Mouse (Mus musculus) limb, embryonic 12.5 days (tissue): Measurements from ENCODE around the gene Rdh19. TPM values are rescaled to one million over a fixed set of nuclear protein-coding genes. Genes with fewer than 3 reads are reported as not detected.
"Not testable (repeated sequence)": the region's sequence is repeated elsewhere in the genome, so short reads cannot be mapped to it uniquely, and the experiment has no call there.

ENCODE experiments used
- ATAC-seq: fragments of 200-750 bp; cut with Nextera tagmentation; 2 replicates; pipeline ENCODE4 v1.8.0; 2017; ENCODE audit warnings: low read depth, moderate TSS enrichment; ENCODE audit not compliant: insufficient number of reproducible peaks, insufficient read depth, low FRiP score, low TSS enrichment
- H3K27ac ChIP-seq: fragments of 300-500 bp; sonication (generic); 2 replicates; pipeline ENCODE4 v1.5.1; 2016; ENCODE audit warnings: mild to moderate bottlenecking, moderate library complexity
- H3K27me3 ChIP-seq: fragments of 300-500 bp; sonication (generic); 2 replicates; pipeline ENCODE4 v1.6.1; 2016; ENCODE audit warnings: mild to moderate bottlenecking, moderate library complexity
- H3K36me3 ChIP-seq: fragments of 300-500 bp; sonication (generic); 2 replicates; pipeline ENCODE4 v1.6.1; 2016; ENCODE audit warnings: mild to moderate bottlenecking, moderate library complexity
- H3K4me1 ChIP-seq: fragments of 300-500 bp; sonication (generic); replicated peaks from 2 replicates; pipeline ENCODE4 v1.6.1; 2016
- H3K4me2 ChIP-seq: fragments of 300-500 bp; sonication (generic); 2 replicates; pipeline ENCODE4 v1.6.1; 2016; ENCODE audit warnings: mild to moderate bottlenecking, moderate library complexity
- H3K4me3 ChIP-seq: fragments of 300-500 bp; sonication (generic); replicated peaks from 2 replicates; pipeline ENCODE4 v1.5.1; 2016; ENCODE audit warnings: mild to moderate bottlenecking
- H3K9ac ChIP-seq: fragments of 300-500 bp; sonication (generic); replicated peaks from 2 replicates; pipeline ENCODE4 v1.6.1; 2016; ENCODE audit warnings: mild to moderate bottlenecking, moderate library complexity
- H3K9me3 ChIP-seq: fragments of 300-500 bp; sonication (generic); 2 replicates; pipeline ENCODE4 v1.6.1; 2016; ENCODE audit warnings: mild to moderate bottlenecking, moderate library complexity
- WGBS: fragments of 180-500 bp; shearing (Covaris S2); methylation state at CpG from one replicate; pipeline ENCODE4 v1.1.7; 2016; 5-methylcytosine and 5-hydroxymethylcytosine counted together
- polyA plus RNA-seq: library from polyadenylated mRNA; unstranded; fragments of >200 nt; fragmentation: Nextera tagmentation; extraction: Ambion mirVana; gene quantifications from 2 replicates; pipeline ENCODE4 v1.2.1, GENCODE M21; 2016

Rdh19 gene
- polyA plus RNA-seq, 1 experiment from 2014 or later, result not detected

DNA sequence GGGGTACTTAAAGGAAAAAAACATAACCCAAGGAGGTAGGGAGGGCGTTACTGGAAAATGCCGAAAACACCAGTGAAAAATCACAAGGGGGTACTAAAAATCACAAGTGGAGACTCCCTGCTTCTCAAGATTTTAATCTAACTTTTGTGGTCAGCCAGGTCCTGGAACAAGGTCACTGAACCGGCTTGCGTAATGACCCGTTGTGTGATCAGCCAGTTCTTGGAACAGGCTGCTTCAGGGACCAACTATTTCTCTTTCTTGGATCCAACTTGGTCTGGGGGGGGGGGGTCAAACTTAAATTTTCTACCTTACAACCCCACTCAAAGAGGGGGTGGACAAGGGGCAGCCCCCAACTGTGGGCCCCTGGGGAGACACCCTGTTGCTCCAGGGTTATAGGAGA, 11.9 kb upstream of the Rdh19 start:
- not testable (repeated sequence) for H3K27ac ChIP-seq

DNA sequence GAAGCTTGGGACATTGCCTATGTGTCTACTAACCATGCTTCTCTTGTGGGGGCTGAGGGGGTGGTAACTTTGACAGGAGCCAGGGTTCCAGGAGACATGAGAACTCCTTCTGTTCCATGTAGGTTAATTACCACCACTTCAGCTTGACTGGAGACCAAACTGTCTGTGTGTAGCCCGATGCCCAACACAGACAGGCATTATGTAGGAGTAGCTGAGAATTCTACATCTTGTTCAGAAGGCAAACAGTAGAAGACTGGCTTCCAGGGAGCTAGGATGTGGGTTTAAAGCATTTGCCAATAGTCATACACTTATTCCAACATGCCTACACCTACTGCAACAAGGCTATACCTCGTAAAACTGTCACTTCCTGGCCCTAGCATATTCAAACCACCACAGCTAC, 11.2 kb upstream of the Rdh19 start:
- no peak for ATAC-seq
- H3K4me2 ChIP-seq, result no peak overlapping the region

More for the DNA sequence above, 11.9 kb upstream of the Rdh19 start:
- 96% methylated on average over 5 of the region's 5 CpGs for WGBS
- H3K4me2 ChIP-seq, ATAC-seq, H3K4me3 ChIP-seq, H3K9ac ChIP-seq, H3K27me3 ChIP-seq, H3K9me3 ChIP-seq, H3K36me3 ChIP-seq, H3K4me1 ChIP-seq: not testable (repeated sequence)

DNA sequence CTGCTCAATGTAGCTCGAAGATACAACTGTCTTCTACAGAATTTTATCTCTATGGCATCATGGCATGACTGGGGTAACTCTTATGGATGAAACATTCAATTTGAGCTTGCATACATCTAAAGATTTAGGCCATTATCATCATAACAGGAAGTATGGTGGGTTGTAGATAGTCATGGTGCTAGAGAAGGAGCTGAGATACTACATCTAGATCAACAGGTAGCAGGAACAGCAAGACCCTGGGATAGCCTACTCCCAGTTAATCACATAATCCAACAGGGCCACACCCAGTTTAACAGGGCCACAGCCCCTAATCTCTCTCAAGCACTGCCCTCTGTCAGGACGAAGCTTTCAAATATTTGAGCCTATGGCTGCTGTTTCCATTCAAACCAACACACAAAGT, 9.0 kb upstream of the Rdh19 start:
- Histone ChIP-seq H3K27ac (no peak overlapping the region), H3K36me3 (no peaks in the 10 kb centered on the region), H3K9ac (no peak overlapping the region), H3K4me2 (no peak overlapping the region), H3K9me3 (peaks cover 3% of the 10 kb centered on the region; the same call in 1 of the 2 replicates), H3K27me3 (no peaks in the 10 kb centered on the region), H3K4me3 (no peak overlapping the region), H3K4me1 (no peaks in the 10 kb centered on the region)
- no peak for ATAC-seq
- 74% methylated on average over 2 of the region's 2 CpGs for WGBS

More for the DNA sequence above, 11.2 kb upstream of the Rdh19 start:
- no peak overlapping the region for H3K9ac ChIP-seq
- no peaks in the 10 kb centered on the region for H3K27me3 ChIP-seq
- no peaks in the 10 kb centered on the region for H3K36me3 ChIP-seq
- H3K4me3 ChIP-seq, result no peak overlapping the region
- H3K9me3 ChIP-seq, result peaks cover 3% of the 10 kb centered on the region; the same call in 1 of the 2 replicates
- WGBS, result 90% methylated on average over 2 of the region's 2 CpGs
- H3K4me1 ChIP-seq, result no peaks in the 10 kb centered on the region
- no peak overlapping the region for H3K27ac ChIP-seq

DNA sequence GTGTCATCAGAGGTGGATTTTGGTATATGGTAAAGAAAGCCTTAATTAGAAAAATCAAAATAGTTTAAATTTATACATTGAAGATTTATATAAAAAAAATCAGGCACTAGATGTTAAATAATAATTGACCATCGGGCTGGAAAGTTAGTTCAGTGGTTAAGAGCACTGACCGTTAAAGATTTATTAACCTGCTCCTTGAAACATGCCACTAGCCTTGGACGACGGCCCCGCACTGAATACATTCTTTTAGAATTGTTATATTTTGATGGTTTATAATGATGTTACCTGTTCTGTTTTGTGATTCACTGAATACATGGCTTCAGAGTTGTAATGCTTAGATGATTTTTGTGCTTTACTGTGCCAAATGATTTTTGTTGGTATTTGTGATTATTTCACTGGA, 3.8 kb upstream of the Rdh19 start:
- not testable (repeated sequence) for H3K36me3 ChIP-seq, H3K4me1 ChIP-seq, ATAC-seq, H3K4me2 ChIP-seq, H3K4me3 ChIP-seq, H3K9me3 ChIP-seq, H3K27me3 ChIP-seq, H3K27ac ChIP-seq, H3K9ac ChIP-seq
- 88% methylated on average over 5 of the region's 5 CpGs for WGBS

- 80% methylated on average over 1 of the region's 1 CpGs for WGBS
- H3K4me3 ChIP-seq, result no peak overlapping the region
- no peak overlapping the region for H3K27ac ChIP-seq
- 0 out of 2 replicates have a peak, but pooled peaks cover 7% of the 10 kb centered on the region for H3K9me3 ChIP-seq
- no peak for ATAC-seq
- H3K4me1 ChIP-seq, result no peaks in the 10 kb centered on the region
- H3K4me2 ChIP-seq, result no peak overlapping the region
- no peak overlapping the region for H3K9ac ChIP-seq
- no peaks in the 10 kb centered on the region for H3K36me3 ChIP-seq
- no peaks in the 10 kb centered on the region for H3K27me3 ChIP-seq
Observed at GRCm38 (mm10) chr10:127848089-127848488, 1.6 kb upstream of the Rdh19 start.

DNA sequence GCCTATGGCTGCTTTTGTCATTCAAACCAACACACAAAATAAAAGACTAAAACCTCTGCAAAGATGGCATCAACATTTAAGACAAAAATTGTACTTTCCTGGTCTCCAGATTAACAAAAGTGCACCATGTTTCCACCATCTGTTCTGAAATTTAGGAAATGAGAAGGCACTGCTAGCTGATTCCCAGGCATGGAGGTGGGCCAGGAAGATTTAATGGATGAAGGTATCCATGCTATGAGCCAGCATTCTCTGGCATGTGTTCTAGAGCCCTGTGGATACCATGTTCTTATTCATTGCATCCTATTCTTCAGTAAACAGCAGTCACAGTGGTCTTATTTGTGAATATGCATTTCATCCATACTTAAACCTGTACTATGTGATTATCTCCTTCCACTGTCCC, 6.6 kb downstream of the Rdh19 start:
- H3K9me3 ChIP-seq, result no peaks in the 10 kb centered on the region
- no peak overlapping the region for H3K4me3 ChIP-seq
- no peak for ATAC-seq
- no peak overlapping the region for H3K9ac ChIP-seq
- H3K36me3 ChIP-seq, result no peaks in the 10 kb centered on the region
- H3K27ac ChIP-seq, result no peak overlapping the region
- H3K27me3 ChIP-seq, result no peaks in the 10 kb centered on the region
- H3K4me1 ChIP-seq, result no peaks in the 10 kb centered on the region
- H3K4me2 ChIP-seq, result no peak overlapping the region

DNA sequence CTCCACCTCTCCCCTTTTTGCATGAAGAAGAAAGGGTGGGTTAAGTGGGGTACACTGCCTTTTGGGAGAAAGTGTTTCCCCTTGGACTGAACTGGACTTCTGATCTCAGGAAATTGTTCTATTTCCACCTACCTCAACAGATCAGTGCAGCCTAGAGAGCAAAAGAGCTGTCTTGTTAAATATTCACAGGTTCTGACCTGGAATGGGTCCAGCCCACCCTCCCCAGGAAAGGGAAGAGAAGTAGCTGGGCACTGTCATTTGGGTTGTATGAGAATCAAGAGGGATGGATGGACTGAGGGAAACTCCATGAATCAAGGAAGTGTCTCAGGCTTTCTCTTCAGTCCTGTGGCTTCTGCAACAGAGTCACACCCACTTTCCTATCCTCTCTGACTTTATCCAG, 15.2 kb downstream of the Rdh19 start:
- Histone ChIP-seq H3K27me3 (no peaks in the 10 kb centered on the region), H3K9ac (no peak overlapping the region), H3K4me2 (no peak overlapping the region), H3K4me3 (no peak overlapping the region), H3K9me3 (0 out of 2 replicates have a peak, but pooled peaks cover 2% of the 10 kb centered on the region), H3K27ac (no peak overlapping the region), H3K36me3 (no peaks in the 10 kb centered on the region), H3K4me1 (no peaks in the 10 kb centered on the region)
- ATAC-seq, result no peak

GRCm38 (mm10) chr10:127866232-127866631, 16.5 kb downstream of the Rdh19 start, which contains the start of gene Rdh16f2:
Rdh16f2 (plus strand) TSS chr10:127866474.
- ATAC-seq, result no peak
- Histone ChIP-seq H3K27me3 (no peaks in the 10 kb centered on the region), H3K27ac (no peak within 1 kb of the TSS), H3K9me3 (peaks cover 11% of the 10 kb centered on the region; the same call in 1 of the 2 replicates), H3K36me3 (no peaks in the 10 kb centered on the region), H3K4me2 (no peak within 1 kb of the TSS), H3K4me3 (no peak within 1 kb of the TSS), H3K4me1 (no peaks in the 10 kb centered on the region), H3K9ac (no peak within 1 kb of the TSS)
- WGBS, result 78% methylated on average over 3 of the region's 3 CpGs

GRCm38 (mm10) chr10:127872484-127872883, 22.8 kb downstream of the Rdh19 start:
- no peak for ATAC-seq
- Histone ChIP-seq H3K9me3 (peaks cover 11% of the 10 kb centered on the region; the same call in 1 of the 2 replicates), H3K27ac (no peak overlapping the region), H3K4me3 (no peak overlapping the region), H3K9ac (no peak overlapping the region), H3K27me3 (no peaks in the 10 kb centered on the region), H3K36me3 (no peaks in the 10 kb centered on the region), H3K4me1 (no peaks in the 10 kb centered on the region), H3K4me2 (no peak overlapping the region)
- WGBS, result 82% methylated on average over 4 of the region's 4 CpGs

DNA sequence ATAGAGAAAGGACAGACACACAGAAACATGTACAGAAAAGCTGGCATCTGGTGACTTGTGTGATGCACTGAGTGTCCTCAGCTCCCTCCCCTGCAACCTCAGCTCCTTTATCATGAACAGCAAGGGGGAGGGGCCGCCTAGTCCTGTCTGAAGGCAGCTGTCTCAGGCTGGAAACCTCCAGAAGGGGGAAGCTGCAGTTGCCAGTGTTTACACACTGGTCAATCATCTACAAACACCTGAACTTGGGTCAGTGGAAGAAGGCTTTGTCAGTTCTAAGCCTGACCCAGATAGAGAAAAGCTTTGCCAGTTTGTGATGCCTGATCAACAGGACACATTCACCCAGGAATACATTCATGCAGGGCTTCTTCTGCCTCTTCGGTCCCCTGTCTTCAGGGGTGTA, 28.0 kb downstream of the Rdh19 start:
- no peak for ATAC-seq
- WGBS, result 58% methylated on average over 2 of the region's 2 CpGs

DNA sequence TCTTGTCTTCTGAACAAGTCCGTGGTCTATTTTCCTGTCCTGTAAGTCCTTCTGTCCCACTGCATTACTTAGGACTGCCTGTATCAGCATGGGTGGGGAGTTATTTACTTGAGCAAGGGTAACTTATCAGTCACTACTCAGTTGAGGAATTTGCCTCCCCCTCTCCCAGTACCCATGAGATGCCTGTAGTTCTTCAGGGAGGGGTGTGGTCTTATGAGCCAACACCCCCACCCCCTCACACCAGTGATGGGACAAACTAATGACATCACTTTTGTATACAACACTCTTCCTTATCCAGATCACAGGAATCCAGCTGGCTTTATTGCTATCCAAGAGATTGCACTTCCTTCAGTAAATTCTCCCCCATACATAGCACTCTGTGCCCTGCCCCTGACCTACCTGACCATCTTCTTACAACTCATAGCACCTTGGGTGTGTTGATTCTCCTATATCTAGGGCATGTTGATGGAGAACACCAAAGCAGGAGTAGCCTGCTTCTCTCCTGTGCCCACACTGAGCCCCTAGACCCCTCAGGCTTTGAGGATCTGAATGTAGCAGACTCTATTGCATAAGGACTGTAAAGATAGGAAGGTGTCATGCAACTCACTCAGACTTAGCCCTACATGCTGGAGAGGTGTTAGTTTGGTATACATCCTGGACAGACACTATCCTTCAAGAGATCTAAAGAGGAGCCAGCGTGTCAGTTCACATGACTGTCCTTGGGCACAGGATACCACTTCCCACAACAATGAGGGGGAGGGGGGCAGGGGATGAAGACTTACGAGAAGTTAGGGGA, 28.7 kb downstream of the Rdh19 start:
- no peak overlapping the region for H3K9ac ChIP-seq
- H3K36me3 ChIP-seq, result no peaks in the 10 kb centered on the region
- no peak for ATAC-seq
- 77% methylated on average over 3 of the region's 3 CpGs for WGBS
- no peak overlapping the region for H3K4me2 ChIP-seq
- no peak overlapping the region for H3K27ac ChIP-seq
- H3K4me3 ChIP-seq, result no peak overlapping the region
- H3K27me3 ChIP-seq, result no peaks in the 10 kb centered on the region
- H3K4me1 ChIP-seq, result no peaks in the 10 kb centered on the region
- H3K9me3 ChIP-seq, result no peaks in the 10 kb centered on the region

More for the DNA sequence above, 28.0 kb downstream of the Rdh19 start:
- no peak overlapping the region for H3K9ac ChIP-seq
- no peak overlapping the region for H3K4me2 ChIP-seq
- H3K4me1 ChIP-seq, result no peaks in the 10 kb centered on the region
- H3K27ac ChIP-seq, result no peak overlapping the region
- no peaks in the 10 kb centered on the region for H3K36me3 ChIP-seq
- H3K4me3 ChIP-seq, result no peak overlapping the region
- H3K27me3 ChIP-seq, result no peaks in the 10 kb centered on the region
- H3K9me3 ChIP-seq, result no peaks in the 10 kb centered on the region

GRCm38 (mm10) chr10:127879155-127879688, 29.5 kb downstream of the Rdh19 start:
- Histone ChIP-seq H3K36me3 (no peaks in the 10 kb centered on the region), H3K4me1 (no peaks in the 10 kb centered on the region), H3K9me3 (no peaks in the 10 kb centered on the region), H3K9ac (no peak overlapping the region), H3K4me2 (no peak overlapping the region), H3K27ac (no peak overlapping the region), H3K4me3 (no peak overlapping the region), H3K27me3 (no peaks in the 10 kb centered on the region)
- no peak for ATAC-seq
- 90% methylated on average over 3 of the region's 3 CpGs for WGBS
